Comparison of ENCODE assay signal across 1 mouse cellular context in the genomic region with DNA sequence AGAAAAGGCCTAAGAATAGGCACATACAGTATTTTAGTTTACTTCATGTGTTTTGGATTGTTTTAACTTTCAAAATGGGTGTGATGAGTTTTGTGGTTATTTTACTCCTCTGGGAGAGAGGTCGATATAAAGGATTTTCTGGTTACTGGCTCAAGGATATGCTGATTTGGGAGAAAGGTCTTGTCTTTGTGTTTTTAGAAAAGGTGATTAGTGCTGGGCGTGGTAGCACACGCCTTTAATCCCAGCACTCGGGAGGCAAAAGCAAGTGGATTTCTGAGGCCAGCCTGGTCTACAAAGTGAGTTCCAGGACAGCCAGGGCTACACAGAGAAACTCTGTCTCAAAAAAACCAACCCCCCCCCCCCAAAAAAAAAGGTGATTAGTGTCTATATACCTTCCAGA. TPM values are rescaled to one million over a fixed set of nuclear protein-coding genes. Genes with fewer than 3 reads are reported as not detected.
"Had no signal": no experiment of that assay in that cellular context is flagged by ENCODE, and none has a peak within 500 bp of the region (broad histone marks: within the 10 kb centered on the region; RNA-seq: fewer than 3 reads in every experiment).

No protein-coding gene starts in this region.

RNA-seq across cellular contexts. Expression of a gene that starts 20.1 kb away (rescaled TPM):
- polyA plus RNA-seq: myocyte had no signal
